Mouse (Mus musculus): ENCODE results near the gene Pmpcb. TPM values are rescaled to one million over a fixed set of nuclear protein-coding genes. Genes with fewer than 3 reads are reported as not detected.

The Pmpcb gene
- polyA plus RNA-seq (2014; fragmentation: Illumina TruSeq; extraction: RNeasy Lipid Tissue Mini Kit (QIAGEN cat#74804); ENCODE audit: low read depth, low replicate concordance) = 393 TPM

DNA sequence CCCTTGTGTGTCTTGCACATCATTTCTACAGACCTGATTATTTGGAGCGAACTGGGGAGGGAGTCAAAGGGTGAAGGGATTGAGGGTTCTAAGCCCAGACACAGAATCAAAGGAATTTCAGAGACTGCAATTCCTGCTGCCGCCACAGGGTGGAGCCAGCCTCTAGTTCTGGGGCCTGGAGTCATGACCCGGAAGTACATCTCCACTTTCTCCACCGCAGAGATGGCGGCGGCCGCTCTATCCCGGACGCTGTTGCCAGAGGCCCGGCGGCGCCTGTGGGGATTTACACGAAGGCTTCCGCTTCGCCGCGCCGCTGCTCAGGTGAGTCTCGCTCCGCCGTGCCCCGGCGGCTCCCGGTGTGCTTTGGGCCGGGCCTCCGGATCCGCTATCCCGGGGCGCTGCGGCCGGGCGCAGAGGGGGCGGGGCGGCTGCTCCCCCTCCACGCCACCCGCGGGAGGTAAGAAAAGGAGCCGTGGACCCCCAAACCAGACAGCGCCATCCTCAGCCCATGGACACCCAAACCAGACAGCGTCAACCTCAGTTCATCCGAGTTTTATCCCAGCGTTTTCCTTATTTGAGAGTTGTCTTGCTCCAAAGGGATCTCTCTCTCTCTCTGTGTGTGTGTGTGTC is at the start of gene Pmpcb:
TSS of gene Pmpcb (plus strand) at position 186 of the 630 bp plus-strand sequence.

GRCm38 (mm10) chr5:21701351-21702008 is 35.5 kb upstream of the Pmpcb start, which contains the start of gene Napepld:
Gene Napepld (minus strand): TSS chr5:21701396.

DNA sequence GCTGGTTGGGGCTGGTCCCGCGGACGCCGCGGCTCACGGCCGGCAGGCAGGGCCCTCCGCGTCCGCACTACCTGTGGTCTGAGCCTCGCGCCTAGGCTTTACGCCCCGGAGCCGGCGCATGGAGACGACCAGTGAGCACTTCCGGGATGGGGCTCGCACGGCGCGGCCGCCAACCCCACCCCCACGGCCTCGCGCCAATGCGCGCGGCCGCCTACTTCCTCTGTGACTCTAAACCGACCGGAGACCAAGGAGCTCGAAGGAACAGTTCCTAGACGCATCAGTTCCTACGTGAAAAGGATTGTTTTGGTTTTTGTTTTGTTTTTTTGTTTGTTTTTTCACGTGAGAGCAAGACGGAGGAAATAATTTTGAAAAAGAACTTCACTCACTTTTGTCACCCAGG is 48.1 kb downstream of the Pmpcb start, which contains the start of the genes Dnajc2 and Psmc2:
TSS of gene Dnajc2 (minus strand) at position 199 of the 400 bp plus-strand sequence.
TSS of gene Psmc2 (plus strand) at position 231 of the 400 bp plus-strand sequence.

Other genes with a start within 250 kb of the Pmpcb start
- 0.19 TPM for gene Lrrc17, start 193.6 kb upstream of the Pmpcb start, polyA plus RNA-seq (2014; fragmentation: Illumina TruSeq; extraction: RNeasy Lipid Tissue Mini Kit (QIAGEN cat#74804); ENCODE audit: low read depth, low replicate concordance)
- not detected for gene Fbxl13, start 91.5 kb upstream of the Pmpcb start, polyA plus RNA-seq (2014; fragmentation: Illumina TruSeq; extraction: RNeasy Lipid Tissue Mini Kit (QIAGEN cat#74804); ENCODE audit: low read depth, low replicate concordance)
- 11.6 TPM for gene Armc10, start 91.3 kb upstream of the Pmpcb start, polyA plus RNA-seq (2014; fragmentation: Illumina TruSeq; extraction: RNeasy Lipid Tissue Mini Kit (QIAGEN cat#74804); ENCODE audit: low read depth, low replicate concordance)
- gene Napepld, start 35.7 kb upstream of the Pmpcb start, polyA plus RNA-seq (2014; fragmentation: Illumina TruSeq; extraction: RNeasy Lipid Tissue Mini Kit (QIAGEN cat#74804); ENCODE audit: low read depth, low replicate concordance) = 1.2 TPM
- 35.0 TPM for gene Dnajc2, start 48.1 kb downstream of the Pmpcb start, polyA plus RNA-seq (2014; fragmentation: Illumina TruSeq; extraction: RNeasy Lipid Tissue Mini Kit (QIAGEN cat#74804); ENCODE audit: low read depth, low replicate concordance)
- gene Psmc2, start 48.1 kb downstream of the Pmpcb start, polyA plus RNA-seq (2014; fragmentation: Illumina TruSeq; extraction: RNeasy Lipid Tissue Mini Kit (QIAGEN cat#74804); ENCODE audit: low read depth, low replicate concordance) = 80.3 TPM
- gene Slc26a5, start 128.5 kb downstream of the Pmpcb start, polyA plus RNA-seq (2014; fragmentation: Illumina TruSeq; extraction: RNeasy Lipid Tissue Mini Kit (QIAGEN cat#74804); ENCODE audit: low read depth, low replicate concordance) = not detected